Comparison of ENCODE assay signal across 9 mouse cellular contexts in the genomic region with DNA sequence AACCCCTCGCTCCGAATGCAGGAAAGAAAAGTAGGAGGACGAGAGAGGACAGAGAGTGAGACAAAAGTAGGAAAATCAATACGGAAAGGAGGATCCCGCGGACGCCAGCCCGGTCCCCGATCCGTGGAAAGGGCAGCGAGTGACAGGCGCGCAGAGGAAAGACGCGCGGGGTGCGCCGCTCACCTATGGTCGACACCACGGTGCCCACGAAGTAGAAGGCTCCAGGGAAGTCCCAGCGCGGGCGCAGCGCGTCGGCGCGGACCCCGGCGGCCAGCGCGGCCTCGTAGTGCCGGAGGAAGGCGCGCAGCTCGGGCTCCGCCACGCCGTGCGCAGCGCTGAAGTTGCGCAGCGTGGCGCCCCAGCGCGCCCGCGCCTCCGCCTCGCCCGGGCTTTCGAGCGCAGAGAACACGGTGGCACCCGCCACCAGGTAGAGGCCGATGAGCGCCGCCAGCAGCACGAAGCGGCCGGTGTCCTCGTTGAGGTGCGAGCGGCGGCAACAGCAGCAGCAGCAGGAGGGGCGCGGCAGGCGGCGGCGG. TPM values are rescaled to one million over a fixed set of nuclear protein-coding genes. Genes with fewer than 3 reads are reported as not detected.
A peak's percentile ranks its signal among the peaks of the same experiment; 100 is the strongest.
DNase-seq lines count a peak whose midpoint lies in the region; ATAC-seq lines count a peak whose summit lies in the region.
"Had no signal": no experiment of that assay in that cellular context is flagged by ENCODE, and none has a peak within 500 bp of the region (broad histone marks: within the 10 kb centered on the region; RNA-seq: fewer than 3 reads in every experiment).

No protein-coding gene starts in this region.

- WGBS in lung, embryonic 15.5 days, result under 1% methylated on average over 71 of the region's 72 CpGs
- under 1% methylated on average over 71 of the region's 72 CpGs for WGBS in hindbrain, embryonic 14.5 days
- under 1% methylated on average over 67 of the region's 72 CpGs for whole genome bisulfite sequencing in midbrain, embryonic 16.5 days

- H3K36me3 ChIP-seq in lung, embryonic 15.5 days, result no peaks in the 10 kb centered on the region
- H3K36me3 ChIP-seq in hindbrain, embryonic 14.5 days (replicated peaks; ENCODE audit: control insufficient read depth, insufficient read depth), result no peaks in the 10 kb centered on the region
- no peaks in the 10 kb centered on the region for H3K36me3 ChIP-seq in midbrain, embryonic 16.5 days (ENCODE audit: control insufficient read depth, insufficient read depth, low read length)

- H3K4me1 ChIP-seq in lung, embryonic 15.5 days, result peaks cover 22% of the 10 kb centered on the region
- peaks cover 21% of the 10 kb centered on the region for H3K4me1 ChIP-seq in hindbrain, embryonic 14.5 days (replicated peaks; ENCODE audit: control insufficient read depth, insufficient read depth, low read length)
- H3K4me1 ChIP-seq in midbrain, embryonic 16.5 days (ENCODE audit: control insufficient read depth, insufficient read depth, low read length), result peaks cover 20% of the 10 kb centered on the region

- H3K9me3 ChIP-seq in lung, embryonic 15.5 days, result no peaks in the 10 kb centered on the region
- no peaks in the 10 kb centered on the region for H3K9me3 ChIP-seq in hindbrain, embryonic 14.5 days (ENCODE audit: control insufficient read depth, low read length)
- no peaks in the 10 kb centered on the region for H3K9me3 ChIP-seq in midbrain, embryonic 16.5 days (replicated peaks; ENCODE audit: control insufficient read depth, low read length, poor library complexity, severe bottlenecking)

- peak; percentile 11 for DNase-seq in adrenal gland, postnatal 10 days
- DNase-seq in adrenal gland, postnatal 25 days, result no peak
- no peak for DNase-seq in lung, postnatal 10 days
- peak; percentile 42 for DNase-seq in hindbrain, embryonic 14.5 days (ENCODE audit: low spot score)
- DNase-seq in urinary bladder, postnatal 14 days (ENCODE audit: low spot score), result no peak
- no peak for DNase-seq in gastrocnemius, postnatal 4 days (ENCODE audit: low spot score in 2 of 2)

- peaks cover 76% of the 10 kb centered on the region for H3K27me3 ChIP-seq in lung, embryonic 15.5 days
- H3K27me3 ChIP-seq in hindbrain, embryonic 14.5 days (ENCODE audit: control insufficient read depth, insufficient read depth, low read length), result peaks cover 71% of the 10 kb centered on the region
- H3K27me3 ChIP-seq in midbrain, embryonic 16.5 days (ENCODE audit: control insufficient read depth, insufficient read depth, low read depth, low read length), result peaks cover 41% of the 10 kb centered on the region

- no peak overlapping the region for H3K9ac ChIP-seq in lung, embryonic 15.5 days
- H3K9ac ChIP-seq in hindbrain, embryonic 14.5 days, result peak overlapping the region; percentile 52
- peak overlapping the region; percentile 65 for H3K9ac ChIP-seq in midbrain, embryonic 16.5 days (ENCODE audit: low read depth, low read length)

- H3K4me3 ChIP-seq in lung, embryonic 15.5 days, result peak overlapping the region; percentile 34
- H3K4me3 ChIP-seq in hindbrain, embryonic 14.5 days (replicated peaks; ENCODE audit: low read length), result peak overlapping the region; percentile 52
- H3K4me3 ChIP-seq in midbrain, embryonic 16.5 days (ENCODE audit: low read depth, low read length), result peak overlapping the region; percentile 59

- no peak for ATAC-seq in lung, embryonic 15.5 days (ENCODE audit: borderline replicate concordance, extremely low read depth, low FRiP score, low TSS enrichment)
- no peak for ATAC-seq in hindbrain, embryonic 14.5 days (ENCODE audit: low FRiP score)
- ATAC-seq in midbrain, embryonic 16.5 days, result peak; percentile 53; the same call in 1 of the 2 replicates

- no peak overlapping the region for H3K27ac ChIP-seq in lung, embryonic 15.5 days
- H3K27ac ChIP-seq in hindbrain, embryonic 14.5 days, result no peak overlapping the region
- no peak overlapping the region for H3K27ac ChIP-seq in midbrain, embryonic 16.5 days (ENCODE audit: low read length)

- peak overlapping the region; percentile 63 for H3K4me2 ChIP-seq in lung, embryonic 15.5 days
- H3K4me2 ChIP-seq in hindbrain, embryonic 14.5 days (replicated peaks), result peak overlapping the region; percentile 98
- peak overlapping the region; percentile 95 for H3K4me2 ChIP-seq in midbrain, embryonic 16.5 days (ENCODE audit: low read length)

RNA-seq across cellular contexts. Expression of a gene that starts 0.8 kb away (rescaled TPM):
- total RNA-seq in adrenal gland, postnatal 10 days (2021), result under 1 TPM; 0.18 to 0.27 TPM
- 0.73 and 0.76 TPM in 2 replicates for total RNA-seq in adrenal gland, postnatal 25 days (2021)
- 0.07 TPM in 1 of 2 replicates, not detected in the other for polyA plus RNA-seq in lung, embryonic 15.5 days (2015; fragmentation: Nextera tagmentation; extraction: Ambion mirVana)
- 1.1 and 1.3 TPM in 2 replicates for polyA plus RNA-seq in hindbrain, embryonic 14.5 days (2014; fragmentation: Nextera tagmentation; extraction: Ambion mirVana)
- polyA plus RNA-seq in midbrain, embryonic 16.5 days (2015; fragmentation: Nextera tagmentation; extraction: Ambion mirVana), result 0.63 and 0.65 TPM in 2 replicates
- total RNA-seq in gastrocnemius, postnatal 4 days (2021), result not detected
- total RNA-seq: neutrophil, adult 5-6 weeks had no signal

Comparison
In these comparisons a context has a peak if more than half of its experiments do, and no peak if none do; other contexts are left out.
1. DNase-seq: peak in adrenal gland, postnatal 10 days (single experiment) and hindbrain, embryonic 14.5 days (single experiment); none in adrenal gland, postnatal 25 days (single experiment), lung, postnatal 10 days (single experiment), urinary bladder, postnatal 14 days (single experiment) and gastrocnemius, postnatal 4 days (0 of 2).
2. Peak in every context shown above with its lines, with median percentiles within 50 percentile points of each other: H3K4me2 ChIP-seq and H3K4me3 ChIP-seq.